Mouse (Mus musculus) heart, embryonic 14.5 days (tissue): ENCODE data around the gene Mfrp. TPM values are rescaled to one million over a fixed set of nuclear protein-coding genes. Genes with fewer than 3 reads are reported as not detected.
"Not testable (repeated sequence)": the region's sequence is repeated elsewhere in the genome, so short reads cannot be mapped to it uniquely, and the experiment has no call there.

ENCODE experiments used
- ATAC-seq: fragments of 200-750 bp; cut with Nextera tagmentation; 2 replicates; pipeline ENCODE4 v1.8.0; 2017; ENCODE audit warnings: low read depth, moderate TSS enrichment; ENCODE audit not compliant: insufficient number of reproducible peaks, insufficient read depth, low FRiP score
- H3K27ac ChIP-seq, 2 experiments: fragments of 200-500 bp in 1 of 2; fragments of 300-500 bp in 1 of 2; sonication (generic) in 1 of 2; replicated peaks in 1 of 2; 2 replicates each; pipeline ENCODE4 v1.5.1; 2012 to 2014; ENCODE audit warnings: low read depth in 2 of 2, low read length in 2 of 2, control low read depth in 1 of 2, mild to moderate bottlenecking in 1 of 2, mixed read lengths in 1 of 2; ENCODE audit not compliant: control insufficient read depth in 1 of 2, insufficient read depth in 1 of 2
- H3K27me3 ChIP-seq: fragments of 300-500 bp; sonication (generic); 2 replicates; pipeline ENCODE4 v1.6.1; 2014; ENCODE audit warnings: mild to moderate bottlenecking, low read length, control low read depth; ENCODE audit not compliant: control insufficient read depth, insufficient read depth
- H3K36me3 ChIP-seq: fragments of 300-500 bp; sonication (generic); 2 replicates; pipeline ENCODE4 v1.6.1; 2014; ENCODE audit warnings: mild to moderate bottlenecking, control low read depth, low read length, mixed read lengths; ENCODE audit not compliant: control insufficient read depth, insufficient read depth
- H3K4me1 ChIP-seq, 2 experiments: fragments of 200-500 bp in 1 of 2; fragments of 300-500 bp in 1 of 2; sonication (generic) in 1 of 2; 2 replicates each; pipeline ENCODE4 v1.6.1; 2012 to 2014; ENCODE audit warnings: low read length in 2 of 2, control low read depth in 1 of 2, mixed read lengths in 1 of 2; ENCODE audit not compliant: control insufficient read depth in 2 of 2, insufficient read depth in 2 of 2
- H3K4me2 ChIP-seq: fragments of 300-500 bp; sonication (generic); 2 replicates; pipeline ENCODE4 v1.6.1; 2014; ENCODE audit warnings: mild to moderate bottlenecking, low read length
- H3K4me3 ChIP-seq, 2 experiments: fragments of 200-500 bp in 1 of 2; fragments of 300-500 bp in 1 of 2; sonication (generic) in 1 of 2; 2 replicates each; pipeline ENCODE4 v1.5.1; 2012 to 2014; ENCODE audit warnings: low read length in 2 of 2, mild to moderate bottlenecking in 2 of 2, control low read depth in 1 of 2, low read depth in 1 of 2, moderate library complexity in 1 of 2; ENCODE audit not compliant: control insufficient read depth in 1 of 2, insufficient read depth in 1 of 2
- H3K9ac ChIP-seq: fragments of 300-500 bp; sonication (generic); 2 replicates; pipeline ENCODE4 v1.6.1; 2014; ENCODE audit warnings: mild to moderate bottlenecking, low read length
- H3K9me3 ChIP-seq: fragments of 300-500 bp; sonication (generic); 2 replicates; pipeline ENCODE4 v1.6.1; 2016; ENCODE audit warnings: low read length, control low read depth; ENCODE audit not compliant: control insufficient read depth
- WGBS: fragments of 180-500 bp; shearing (Covaris S2); extraction: QIAGEN DNeasy Blood & Tissue Kit; methylation state at CpG from one replicate; pipeline ENCODE4 v1.1.7; 2014; 5-methylcytosine and 5-hydroxymethylcytosine counted together
- polyA plus RNA-seq: library from polyadenylated mRNA; unstranded; fragments of >200 nt; fragmentation: Nextera tagmentation; extraction: Ambion mirVana; gene quantifications from 2 replicates; pipeline ENCODE4 v1.2.1, GENCODE M21; 2014

The Mfrp gene
- polyA plus RNA-seq, 1 experiment from 2014 or later, result not detected

GRCm38 (mm10) chr9:44106596-44106995, 5.1 kb downstream of the Mfrp start:
- no peaks in the 10 kb centered on the region for H3K9me3 ChIP-seq
- H3K36me3 ChIP-seq, result peaks cover 34% of the 10 kb centered on the region
- 0 out of 2 replicates have a peak overlapping the region, but pooled peaks have one; percentile 47 for H3K4me2 ChIP-seq
- 80% methylated on average over 4 of the region's 4 CpGs for WGBS
- peaks cover 20 to 45% of the 10 kb centered on the region in 2 experiments for H3K4me1 ChIP-seq
- H3K27ac ChIP-seq, result peak overlapping the region in 1 of 2 experiments; percentile 41; a peak in 1 of 4 replicates
- no peak overlapping the region for H3K4me3 ChIP-seq
- ATAC-seq, result no peak
- no peaks in the 10 kb centered on the region for H3K27me3 ChIP-seq
- 0 out of 2 replicates have a peak overlapping the region, but pooled peaks have one; percentile 4 for H3K9ac ChIP-seq

DNA sequence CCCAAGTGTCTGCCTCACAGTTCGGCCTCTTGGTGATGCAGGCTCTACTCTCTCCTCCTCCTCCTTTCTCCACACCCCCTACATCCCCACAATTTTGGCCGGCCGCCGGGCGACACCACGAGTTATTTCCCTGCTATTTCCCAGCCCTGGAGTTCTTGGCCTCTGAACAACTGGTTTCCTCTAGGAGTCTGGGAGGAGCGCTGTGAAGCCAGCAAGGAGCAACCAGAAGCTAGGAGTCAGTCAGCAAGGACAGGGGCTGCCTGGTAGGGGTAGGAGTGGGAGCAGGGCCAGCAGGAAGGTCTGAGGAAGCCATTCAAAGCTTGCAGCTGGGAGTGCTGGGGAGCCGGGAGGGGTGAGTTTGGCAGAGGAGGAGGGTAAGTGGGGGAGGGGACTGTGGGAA, 5.6 kb downstream of the Mfrp start, which contains the start of gene C1qtnf5:
C1qtnf5 (plus strand) TSS at position 136 of the 400 bp plus-strand sequence.
- Histone ChIP-seq H3K4me3 (no peak within 1 kb of the TSS; a peak in 1 of 4 replicates), H3K27ac (peak within 1 kb of the TSS; percentile 20 to 41; a peak in 3 of 4 replicates), H3K4me2 (peak within 1 kb of the TSS; percentile 47), H3K4me1 (peaks cover 20 to 45% of the 10 kb centered on the region in 2 experiments), H3K9me3 (no peaks in the 10 kb centered on the region), H3K9ac (peak within 1 kb of the TSS; percentile 59; the same call in 1 of the 2 replicates), H3K36me3 (peaks cover 34% of the 10 kb centered on the region), H3K27me3 (no peaks in the 10 kb centered on the region)
- ATAC-seq, result peak; percentile 64
- WGBS, result 23% methylated on average over 8 of the region's 8 CpGs

DNA sequence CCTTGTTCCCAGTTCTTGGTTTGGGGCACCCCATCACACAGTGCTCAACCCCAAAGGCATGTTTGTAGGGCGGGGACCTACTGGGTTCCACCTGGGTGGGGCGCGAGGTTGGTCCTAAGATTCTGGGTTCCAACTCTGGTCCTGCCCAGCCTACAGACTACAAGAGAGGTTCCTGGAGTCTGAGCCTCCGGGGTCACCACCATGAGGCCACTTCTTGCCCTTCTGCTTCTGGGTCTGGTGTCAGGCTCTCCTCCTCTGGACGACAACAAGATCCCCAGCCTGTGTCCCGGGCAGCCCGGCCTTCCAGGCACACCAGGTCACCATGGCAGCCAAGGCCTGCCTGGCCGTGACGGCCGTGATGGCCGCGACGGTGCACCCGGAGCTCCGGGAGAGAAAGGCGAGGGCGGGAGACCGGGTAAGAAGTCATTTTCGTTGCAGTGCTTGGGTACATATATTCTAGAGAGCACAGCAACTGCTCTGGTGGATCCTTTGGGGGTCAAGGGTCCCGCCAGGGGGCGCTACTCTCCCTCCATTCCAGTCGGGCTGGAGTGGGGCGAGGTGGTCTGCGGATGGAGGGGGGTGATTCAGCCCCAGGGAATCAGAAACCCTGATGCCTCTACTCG, 6.1 kb downstream of the Mfrp start:
- Histone ChIP-seq H3K9me3 (no peaks in the 10 kb centered on the region), H3K4me3 (no peak overlapping the region; a peak in 1 of 4 replicates), H3K27ac (peak overlapping the region; percentile 20 to 41; a peak in 3 of 4 replicates), H3K4me2 (peak overlapping the region; percentile 47), H3K27me3 (no peaks in the 10 kb centered on the region), H3K4me1 (peaks cover 21 to 45% of the 10 kb centered on the region in 2 experiments), H3K36me3 (peaks cover 34% of the 10 kb centered on the region), H3K9ac (peak overlapping the region; percentile 59; the same call in 1 of the 2 replicates)
- 34% methylated on average over 25 of the region's 25 CpGs for WGBS
- ATAC-seq, result no peak

DNA sequence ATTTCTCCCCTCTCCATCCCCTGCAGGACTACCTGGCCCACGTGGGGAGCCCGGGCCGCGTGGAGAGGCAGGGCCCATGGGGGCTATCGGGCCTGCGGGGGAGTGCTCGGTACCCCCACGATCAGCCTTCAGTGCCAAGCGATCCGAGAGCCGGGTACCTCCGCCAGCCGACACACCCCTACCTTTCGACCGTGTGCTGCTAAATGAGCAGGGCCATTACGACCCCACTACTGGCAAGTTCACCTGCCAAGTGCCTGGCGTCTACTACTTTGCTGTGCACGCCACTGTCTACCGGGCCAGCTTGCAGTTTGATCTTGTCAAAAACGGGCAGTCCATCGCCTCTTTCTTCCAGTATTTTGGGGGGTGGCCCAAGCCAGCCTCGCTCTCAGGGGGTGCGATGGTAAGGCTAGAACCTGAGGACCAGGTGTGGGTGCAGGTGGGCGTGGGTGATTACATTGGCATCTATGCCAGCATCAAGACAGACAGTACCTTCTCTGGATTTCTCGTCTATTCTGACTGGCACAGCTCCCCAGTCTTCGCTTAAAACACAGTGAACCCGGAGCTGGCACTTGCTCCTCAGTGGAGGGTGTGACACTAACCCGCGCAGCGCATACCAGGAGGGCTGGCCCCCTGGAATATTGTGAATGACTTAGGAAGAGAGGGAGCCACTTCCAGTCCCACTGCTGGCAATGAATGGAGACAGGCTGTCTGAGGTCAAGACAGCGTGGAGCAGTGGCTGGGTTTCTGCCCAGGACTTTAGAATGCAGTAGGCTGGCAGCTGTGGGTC, 6.9 kb downstream of the Mfrp start:
- no peak overlapping the region for H3K27ac ChIP-seq

GRCm38 (mm10) chr9:44109360-44110095, 8.0 kb downstream of the Mfrp start:
- WGBS, result 27% methylated on average over 9 of the region's 9 CpGs
- 0 out of 4 replicates have a peak overlapping the region, but pooled peaks of 1 of the 2 experiments have one; percentile 19 for H3K27ac ChIP-seq

More for the DNA sequence above, 6.9 kb downstream of the Mfrp start:
- H3K4me3 ChIP-seq, result no peak overlapping the region; a peak in 1 of 4 replicates
- no peak for ATAC-seq
- WGBS, result 79% methylated on average over 31 of the region's 31 CpGs
- H3K9me3 ChIP-seq, result no peaks in the 10 kb centered on the region
- H3K36me3 ChIP-seq, result peaks cover 34% of the 10 kb centered on the region
- peak overlapping the region; percentile 57 for H3K4me2 ChIP-seq
- peak overlapping the region; percentile 46 for H3K9ac ChIP-seq
- peaks cover 21 to 45% of the 10 kb centered on the region in 2 experiments for H3K4me1 ChIP-seq
- no peaks in the 10 kb centered on the region for H3K27me3 ChIP-seq

DNA sequence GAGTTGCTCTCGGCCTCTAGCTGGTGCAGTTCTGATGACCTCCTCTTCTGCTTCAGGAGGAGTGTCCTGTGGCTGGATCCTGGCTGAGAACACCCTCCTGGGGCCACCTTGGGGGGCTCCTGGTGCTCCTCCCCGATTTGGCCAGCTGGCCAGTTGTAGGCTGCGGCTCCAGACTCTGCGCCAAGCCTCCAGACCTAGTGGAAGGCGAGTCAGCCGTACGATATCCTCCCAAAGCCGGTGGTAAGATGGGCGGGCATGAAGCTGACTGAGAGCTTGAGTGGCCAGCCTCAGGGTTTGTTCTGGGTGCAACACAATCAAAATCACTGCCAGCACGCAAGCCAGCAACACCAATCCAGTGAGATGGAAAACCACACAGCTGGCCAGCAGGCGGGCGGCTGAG, 10.4 kb downstream of the Mfrp start:
- not testable (repeated sequence) for H3K27me3 ChIP-seq, H3K27ac ChIP-seq, H3K9me3 ChIP-seq, ATAC-seq, H3K9ac ChIP-seq
- H3K4me2 ChIP-seq, result peak overlapping the region; percentile 59
- H3K4me3 ChIP-seq, result peak overlapping the region; percentile 17 to 86; a peak in 3 of 4 replicates
- WGBS, result 68% methylated on average over 9 of the region's 12 CpGs
- peaks cover 20 to 38% of the 10 kb centered on the region in 2 experiments for H3K4me1 ChIP-seq
- H3K36me3 ChIP-seq, result peaks cover 18% of the 10 kb centered on the region

More at GRCm38 (mm10) chr9:44109360-44110095, 8.0 kb downstream of the Mfrp start:
- H3K27me3 ChIP-seq, result no peaks in the 10 kb centered on the region
- peak overlapping the region; percentile 57 for H3K4me2 ChIP-seq
- no peaks in the 10 kb centered on the region for H3K9me3 ChIP-seq
- peaks cover 33% of the 10 kb centered on the region for H3K36me3 ChIP-seq
- peak overlapping the region in 1 of 2 experiments; percentile 15; a peak in 2 of 4 replicates for H3K4me3 ChIP-seq
- peak overlapping the region; percentile 51 for H3K9ac ChIP-seq
- H3K4me1 ChIP-seq, result peaks cover 21 to 45% of the 10 kb centered on the region in 2 experiments
- ATAC-seq, result no peak
